Mouse (Mus musculus): ENCODE measurements around the gene Pcnx.

DNA sequence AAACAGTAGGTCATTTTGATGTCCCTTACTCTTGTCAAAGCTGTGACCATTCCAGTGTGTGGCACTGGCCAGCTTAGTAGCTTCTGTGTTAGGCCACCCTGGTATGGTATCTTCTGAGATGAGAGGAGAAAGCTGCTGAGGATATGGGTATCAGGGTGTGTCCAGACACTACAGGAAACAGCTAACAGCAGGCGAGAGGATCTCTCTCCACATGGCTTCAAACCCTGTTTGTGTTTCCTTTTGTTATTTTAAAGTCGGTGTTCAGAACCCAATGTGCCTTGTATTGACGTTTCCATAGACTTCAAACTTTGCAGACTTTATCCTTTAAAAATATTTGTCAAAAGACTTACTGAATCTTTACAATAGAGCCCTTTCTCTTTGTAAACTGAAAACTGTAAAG, 137.7 kb downstream of the Pcnx start:
- no peak for TF ChIP-seq CTCF (IDR thresholded peaks at IDR 0.05; ENCODE audit: low read depth, low read length)
- TF ChIP-seq POLR2A (IDR thresholded peaks at IDR 0.05; ENCODE audit: borderline replicate concordance, low read depth, low read length), result no peak
